Mouse (Mus musculus) limb, embryonic 15.5 days (tissue): ENCODE results near the gene Edem3. TPM values are rescaled to one million over a fixed set of nuclear protein-coding genes. Genes with fewer than 3 reads are reported as not detected.
"Not testable (repeated sequence)": the region's sequence is repeated elsewhere in the genome, so short reads cannot be mapped to it uniquely, and the experiment has no call there.

Experiments
- ATAC-seq: fragments of 200-750 bp; cut with Nextera tagmentation; 2 replicates; pipeline ENCODE4 v1.8.0; 2017; ENCODE audit warnings: low read depth, moderate TSS enrichment; ENCODE audit not compliant: insufficient number of reproducible peaks, low FRiP score, low TSS enrichment
- H3K27ac ChIP-seq: fragments of 300-500 bp; sonication (generic); 2 replicates; pipeline ENCODE4 v1.5.1; 2015; ENCODE audit warnings: moderate library complexity, mild to moderate bottlenecking, inconsistent platforms
- H3K27me3 ChIP-seq: fragments of 300-500 bp; sonication (generic); 2 replicates; pipeline ENCODE4 v1.6.1; 2015; ENCODE audit warnings: inconsistent platforms
- H3K36me3 ChIP-seq: fragments of 300-500 bp; sonication (generic); 2 replicates; pipeline ENCODE4 v1.6.1; 2015; ENCODE audit warnings: inconsistent platforms
- H3K4me1 ChIP-seq: fragments of 300-500 bp; sonication (generic); 2 replicates; pipeline ENCODE4 v1.6.1; 2015; ENCODE audit warnings: inconsistent platforms
- H3K4me2 ChIP-seq: fragments of 300-500 bp; sonication (generic); 2 replicates; pipeline ENCODE4 v1.6.1; 2015; ENCODE audit warnings: mild to moderate bottlenecking, inconsistent platforms
- H3K4me3 ChIP-seq: fragments of 300-500 bp; sonication (generic); 2 replicates; pipeline ENCODE4 v1.5.1; 2015; ENCODE audit warnings: mild to moderate bottlenecking, inconsistent platforms
- H3K9ac ChIP-seq: fragments of 300-500 bp; sonication (generic); 2 replicates; pipeline ENCODE4 v1.6.1; 2015; ENCODE audit warnings: inconsistent platforms
- H3K9me3 ChIP-seq: fragments of 300-500 bp; sonication (generic); 2 replicates; pipeline ENCODE4 v1.6.1; 2016; ENCODE audit warnings: inconsistent platforms
- WGBS: fragments of 180-500 bp; shearing (Covaris S2); methylation state at CpG from one replicate; pipeline ENCODE4 v1.1.7; 2015; 5-methylcytosine and 5-hydroxymethylcytosine counted together
- polyA plus RNA-seq: library from polyadenylated mRNA; unstranded; fragments of >200 nt; fragmentation: Nextera tagmentation; extraction: Ambion mirVana; gene quantifications from 2 replicates; pipeline ENCODE4 v1.2.1, GENCODE M21; 2015

Edem3 gene
- polyA plus RNA-seq, 1 experiment from 2014 or later: 19.1 TPM

DNA sequence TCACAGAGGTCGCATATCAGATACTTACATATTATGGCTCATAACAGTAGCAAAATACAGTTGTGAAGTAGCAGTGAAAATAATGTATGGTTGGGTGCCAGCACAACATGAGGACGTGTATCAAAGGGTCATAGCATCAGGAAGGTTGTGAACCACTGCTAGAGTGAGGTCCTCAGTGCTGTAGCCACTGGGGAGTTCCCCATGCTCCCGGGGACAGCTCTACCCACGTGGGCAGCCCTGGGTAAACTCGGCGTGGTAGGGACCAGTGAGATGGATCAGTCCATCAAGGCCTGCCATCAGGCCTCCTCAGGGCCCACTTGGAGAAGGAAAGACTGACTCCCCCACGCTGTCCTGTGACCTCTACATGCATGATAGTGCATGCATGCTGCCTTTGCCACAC lies 26.3 kb downstream of the Edem3 start:
- no peak overlapping the region for H3K4me2 ChIP-seq
- H3K9ac ChIP-seq: no peak overlapping the region
- no peaks in the 10 kb centered on the region for H3K4me1 ChIP-seq
- WGBS: 80% methylated on average over 7 of the region's 7 CpGs
- H3K9me3 ChIP-seq: no peaks in the 10 kb centered on the region
- H3K27ac ChIP-seq: no peak overlapping the region
- H3K4me3 ChIP-seq: no peak overlapping the region
- H3K27me3 ChIP-seq: no peaks in the 10 kb centered on the region
- no peak for ATAC-seq
- peaks cover 49% of the 10 kb centered on the region for H3K36me3 ChIP-seq

DNA sequence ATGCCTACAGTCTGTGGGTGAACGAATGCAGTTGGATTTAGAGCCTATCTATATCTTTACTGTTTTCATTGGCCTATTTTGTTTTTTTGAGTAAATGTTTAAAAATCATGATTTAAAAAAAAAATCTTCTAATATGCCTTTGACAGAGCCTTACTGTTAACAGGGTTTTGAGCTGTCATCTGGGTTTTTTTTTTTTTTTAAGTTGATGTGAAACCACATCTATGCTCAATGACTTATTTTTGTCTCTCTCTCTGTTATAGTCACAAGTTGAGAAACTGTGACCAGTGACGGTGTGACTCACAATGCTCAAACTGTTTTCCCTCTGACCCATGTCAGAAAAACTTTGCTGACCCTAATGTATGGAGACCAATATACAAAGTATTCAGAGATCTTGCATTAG lies 28.2 kb downstream of the Edem3 start:
- H3K4me1 ChIP-seq: no peaks in the 10 kb centered on the region
- no peak overlapping the region for H3K27ac ChIP-seq
- H3K36me3 ChIP-seq: peaks cover 36% of the 10 kb centered on the region
- H3K9ac ChIP-seq: no peak overlapping the region
- ATAC-seq: no peak
- H3K9me3 ChIP-seq: no peaks in the 10 kb centered on the region
- H3K4me2 ChIP-seq: no peak overlapping the region
- H3K4me3 ChIP-seq: no peak overlapping the region
- no peaks in the 10 kb centered on the region for H3K27me3 ChIP-seq
- 91% methylated on average over 2 of the region's 2 CpGs for WGBS

DNA sequence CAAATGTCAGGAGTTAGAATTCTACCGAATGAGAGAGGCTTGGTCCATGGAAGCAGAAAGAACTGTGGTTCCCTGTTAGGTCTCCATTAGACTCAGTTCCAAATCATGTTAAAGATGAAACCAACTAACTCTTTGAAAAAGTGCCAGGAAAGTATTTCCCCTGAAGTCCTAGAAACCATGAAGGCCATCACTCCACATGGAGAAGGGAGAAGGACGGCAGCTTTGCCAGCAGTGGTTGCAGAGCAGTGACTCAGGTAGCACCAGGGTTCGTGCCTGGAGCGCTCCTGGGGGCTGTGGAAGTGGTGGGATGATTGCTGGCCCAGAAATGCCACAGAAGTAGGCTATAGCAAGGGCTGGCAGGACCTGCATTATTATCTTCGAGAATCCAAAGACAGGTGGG lies 31.2 kb downstream of the Edem3 start:
- WGBS: 82% methylated on average over 5 of the region's 5 CpGs
- H3K27ac ChIP-seq: no peak overlapping the region

DNA sequence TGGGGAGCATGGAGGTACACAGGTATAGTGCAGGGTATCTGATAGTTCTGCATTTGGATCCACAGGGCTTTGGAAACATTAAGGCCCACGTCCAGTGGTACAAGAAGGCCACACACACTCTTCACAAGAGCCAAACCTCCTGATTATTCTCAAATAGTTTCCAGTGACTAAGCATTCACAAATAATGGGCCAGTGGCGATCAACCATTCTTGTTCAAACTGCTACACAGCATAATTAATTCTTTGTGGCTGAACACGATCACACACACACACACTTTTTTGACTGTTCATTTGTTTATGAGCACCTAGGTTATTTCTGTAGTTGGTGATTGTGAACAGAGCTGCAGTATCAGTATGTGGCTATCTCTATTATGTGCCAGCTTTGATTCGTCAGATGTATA lies 34.0 kb downstream of the Edem3 start:
- no peak overlapping the region for H3K9ac ChIP-seq
- no peaks in the 10 kb centered on the region for H3K4me1 ChIP-seq
- no peak overlapping the region for H3K27ac ChIP-seq
- no peak overlapping the region for H3K4me3 ChIP-seq
- WGBS: 87% methylated on average over 4 of the region's 4 CpGs
- H3K36me3 ChIP-seq: peaks cover 33% of the 10 kb centered on the region
- no peaks in the 10 kb centered on the region for H3K27me3 ChIP-seq
- no peak for ATAC-seq
- no peak overlapping the region for H3K4me2 ChIP-seq
- H3K9me3 ChIP-seq: no peaks in the 10 kb centered on the region

More for the DNA sequence above, 31.2 kb downstream of the Edem3 start:
- Histone ChIP-seq H3K9ac (no peak overlapping the region), H3K4me3 (no peak overlapping the region), H3K27me3 (no peaks in the 10 kb centered on the region), H3K4me1 (no peaks in the 10 kb centered on the region), H3K9me3 (no peaks in the 10 kb centered on the region), H3K36me3 (peaks cover 33% of the 10 kb centered on the region), H3K4me2 (no peak overlapping the region)
- no peak for ATAC-seq

DNA sequence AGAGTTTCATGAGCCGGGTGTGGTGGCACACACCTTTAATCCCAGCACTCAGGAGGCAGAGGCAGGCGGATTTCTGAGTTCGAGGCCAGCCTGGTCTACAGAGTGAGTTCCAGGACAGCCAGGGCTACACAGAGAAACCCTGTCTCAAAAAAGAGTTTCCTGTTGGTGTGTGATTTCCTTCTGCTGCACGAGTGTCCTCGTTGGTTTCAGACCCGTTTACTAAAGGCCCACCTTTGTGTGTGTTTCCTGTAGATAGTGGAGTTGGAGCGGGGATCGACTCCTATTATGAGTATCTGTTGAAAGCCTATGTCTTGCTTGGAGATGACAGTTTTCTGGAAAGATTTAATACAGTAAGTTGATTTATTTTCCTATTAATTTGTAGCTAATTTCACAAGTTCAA lies 36.9 kb downstream of the Edem3 start:
- H3K27me3 ChIP-seq, H3K4me1 ChIP-seq, H3K27ac ChIP-seq, H3K9ac ChIP-seq, H3K4me2 ChIP-seq, H3K4me3 ChIP-seq, H3K9me3 ChIP-seq, ATAC-seq: not testable (repeated sequence)
- peaks cover 35% of the 10 kb centered on the region for H3K36me3 ChIP-seq
- 85% methylated on average over 8 of the region's 8 CpGs for WGBS

DNA sequence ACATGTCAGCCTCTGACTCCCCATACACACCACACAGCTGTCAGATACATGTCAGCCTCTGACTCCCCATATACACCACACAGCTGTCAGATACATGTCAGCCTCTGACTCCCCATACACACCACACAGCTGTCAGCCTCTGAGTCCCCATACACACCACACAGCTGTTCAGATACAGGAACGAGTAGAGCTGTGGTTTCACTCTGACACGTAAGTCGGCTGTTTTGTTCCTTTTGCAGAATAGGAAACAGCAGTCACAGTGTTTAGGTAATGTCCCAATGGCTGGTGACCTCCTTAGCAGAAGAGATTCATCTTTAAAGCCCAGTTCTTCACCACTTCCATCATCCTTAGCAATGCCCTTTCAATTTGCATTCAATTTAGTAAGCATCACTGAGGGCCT lies 47.6 kb downstream of the Edem3 start:
- H3K36me3 ChIP-seq: peaks cover 44% of the 10 kb centered on the region
- not testable (repeated sequence) for H3K27me3 ChIP-seq, ATAC-seq, H3K27ac ChIP-seq, H3K4me2 ChIP-seq, H3K4me1 ChIP-seq, H3K9ac ChIP-seq, H3K4me3 ChIP-seq, H3K9me3 ChIP-seq
- WGBS: 72% methylated on average over 3 of the region's 3 CpGs

DNA sequence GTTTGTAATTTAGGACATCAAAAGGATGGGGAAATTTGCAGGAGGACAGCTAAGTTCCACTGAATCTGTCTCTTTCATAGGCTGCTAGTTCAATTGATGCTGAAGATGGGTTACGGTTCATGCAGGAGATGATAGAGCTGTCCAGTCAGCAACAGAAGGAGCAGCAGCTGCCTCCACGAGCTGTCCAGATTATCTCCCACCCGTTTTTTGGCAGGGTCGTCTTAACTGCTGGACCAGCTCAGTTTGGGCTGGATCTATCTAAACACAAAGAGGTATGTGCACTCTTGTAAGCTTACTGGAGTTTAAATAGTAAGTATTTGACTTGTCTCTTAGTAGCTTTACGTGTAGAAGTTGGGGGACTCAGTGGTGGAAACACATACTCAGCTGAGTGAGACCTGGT lies 52.1 kb downstream of the Edem3 start:
- H3K4me3 ChIP-seq: no peak overlapping the region
- no peaks in the 10 kb centered on the region for H3K27me3 ChIP-seq
- no peak for ATAC-seq
- H3K9ac ChIP-seq: no peak overlapping the region
- no peaks in the 10 kb centered on the region for H3K9me3 ChIP-seq
- H3K4me2 ChIP-seq: no peak overlapping the region
- peaks cover 50% of the 10 kb centered on the region for H3K36me3 ChIP-seq
- no peak overlapping the region for H3K27ac ChIP-seq
- H3K4me1 ChIP-seq: no peaks in the 10 kb centered on the region
- 90% methylated on average over 5 of the region's 5 CpGs for WGBS

DNA sequence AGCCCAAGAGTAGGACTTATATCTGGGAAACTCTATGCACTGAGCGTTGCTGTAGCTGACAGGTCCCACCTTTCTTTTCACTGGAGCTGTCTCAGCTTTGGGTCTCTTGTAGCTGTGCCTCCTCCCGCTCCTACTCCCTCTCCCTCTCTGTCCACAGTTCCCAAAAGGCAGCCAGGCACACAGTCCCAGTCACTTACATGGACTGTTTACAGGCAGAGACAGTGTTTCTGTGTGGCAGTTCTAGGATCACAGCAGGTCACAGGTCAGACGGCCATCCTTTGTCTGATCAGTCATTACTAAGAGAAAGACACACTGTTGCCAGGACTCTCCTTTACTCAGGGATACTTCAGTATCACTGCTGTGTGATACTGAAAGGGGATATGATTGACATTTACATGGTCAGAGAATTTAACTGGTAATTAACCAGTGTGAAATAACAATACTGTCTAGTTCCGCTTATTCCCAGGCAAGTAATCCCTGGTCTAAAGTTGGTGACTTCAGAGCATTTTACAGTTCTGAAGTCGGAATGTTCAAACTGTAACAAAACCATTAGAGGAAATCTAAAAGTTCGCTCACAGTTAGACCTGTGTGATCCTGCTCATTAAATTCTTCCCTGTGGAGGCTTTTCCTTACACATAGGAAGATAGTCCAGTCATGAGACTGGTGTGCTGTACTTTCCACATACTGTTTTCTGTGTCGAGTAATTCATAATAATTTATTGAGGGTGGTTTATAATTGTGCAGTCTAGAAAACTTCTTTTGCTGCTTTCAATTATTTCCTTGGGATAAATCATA lies 55.7 kb downstream of the Edem3 start:
- Histone ChIP-seq H3K9me3 (no peaks in the 10 kb centered on the region), H3K4me1 (no peaks in the 10 kb centered on the region), H3K27ac (no peak overlapping the region), H3K36me3 (peaks cover 52% of the 10 kb centered on the region), H3K4me2 (no peak overlapping the region), H3K9ac (no peak overlapping the region), H3K27me3 (no peaks in the 10 kb centered on the region), H3K4me3 (no peak overlapping the region)
- WGBS: 71% methylated on average over 7 of the region's 7 CpGs
- no peak for ATAC-seq

DNA sequence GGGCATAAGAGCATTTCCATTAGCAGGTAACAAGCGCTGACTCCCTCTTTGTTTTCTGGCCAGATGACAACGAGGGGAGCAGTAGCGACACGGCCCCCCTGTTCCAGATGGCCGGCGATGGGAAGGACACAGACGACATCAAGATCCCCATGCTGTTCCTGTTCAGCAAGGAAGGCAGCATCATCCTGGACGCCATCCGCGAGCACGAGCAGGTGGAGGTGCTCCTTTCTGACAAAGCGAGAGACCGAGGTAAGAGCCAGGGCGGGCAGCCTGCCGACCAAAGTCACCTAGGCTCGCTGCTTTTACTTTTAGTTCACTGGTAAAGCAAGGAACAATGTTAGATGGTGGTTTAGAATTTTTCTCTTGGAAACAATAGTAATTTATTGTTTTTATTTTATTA lies 56.3 kb downstream of the Edem3 start:
- Histone ChIP-seq H3K4me3 (no peak overlapping the region), H3K27me3 (no peaks in the 10 kb centered on the region), H3K4me1 (no peaks in the 10 kb centered on the region), H3K36me3 (peaks cover 55% of the 10 kb centered on the region), H3K9me3 (no peaks in the 10 kb centered on the region), H3K4me2 (no peak overlapping the region), H3K27ac (no peak overlapping the region), H3K9ac (no peak overlapping the region)
- 87% methylated on average over 16 of the region's 16 CpGs for WGBS
- no peak for ATAC-seq

DNA sequence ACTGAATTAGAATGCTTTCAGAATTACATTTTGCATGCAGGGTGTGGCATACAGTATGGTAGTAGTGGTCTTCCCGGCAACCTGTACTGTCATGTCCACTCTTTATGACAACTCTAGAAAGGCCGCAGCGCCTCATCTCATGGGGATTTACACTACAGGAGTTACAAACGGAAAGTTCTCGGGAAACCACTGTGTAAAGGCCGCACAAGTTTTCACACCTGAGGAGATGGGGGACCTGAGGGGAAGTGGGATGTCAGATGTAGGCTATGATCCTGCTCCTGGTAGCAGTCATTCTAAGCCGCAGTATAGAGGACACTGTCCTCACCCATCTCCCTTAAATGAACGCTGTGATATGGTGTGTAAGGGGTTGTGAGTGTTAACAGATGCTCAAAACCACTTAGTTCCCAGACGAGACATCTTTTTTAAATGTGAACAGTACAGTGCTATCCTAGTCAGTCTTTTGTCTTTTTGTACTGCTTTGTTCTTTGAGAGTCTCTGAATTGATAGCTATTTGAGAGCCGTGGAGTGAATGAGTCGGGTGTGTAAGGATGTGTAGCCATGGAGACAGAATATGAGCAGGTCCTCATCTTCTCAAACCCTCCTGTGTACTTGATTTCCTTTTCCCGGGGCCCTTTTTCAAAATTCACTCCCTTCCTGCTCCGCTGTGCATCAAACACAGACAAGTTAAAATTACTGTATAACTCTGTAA lies 57.0 kb downstream of the Edem3 start:
- 90% methylated on average over 13 of the region's 13 CpGs for WGBS
- Histone ChIP-seq H3K27me3 (no peaks in the 10 kb centered on the region), H3K9ac (no peak overlapping the region), H3K4me2 (no peak overlapping the region), H3K9me3 (no peaks in the 10 kb centered on the region), H3K4me3 (no peak overlapping the region), H3K36me3 (peaks cover 55% of the 10 kb centered on the region), H3K27ac (no peak overlapping the region), H3K4me1 (no peaks in the 10 kb centered on the region)
- ATAC-seq: no peak

DNA sequence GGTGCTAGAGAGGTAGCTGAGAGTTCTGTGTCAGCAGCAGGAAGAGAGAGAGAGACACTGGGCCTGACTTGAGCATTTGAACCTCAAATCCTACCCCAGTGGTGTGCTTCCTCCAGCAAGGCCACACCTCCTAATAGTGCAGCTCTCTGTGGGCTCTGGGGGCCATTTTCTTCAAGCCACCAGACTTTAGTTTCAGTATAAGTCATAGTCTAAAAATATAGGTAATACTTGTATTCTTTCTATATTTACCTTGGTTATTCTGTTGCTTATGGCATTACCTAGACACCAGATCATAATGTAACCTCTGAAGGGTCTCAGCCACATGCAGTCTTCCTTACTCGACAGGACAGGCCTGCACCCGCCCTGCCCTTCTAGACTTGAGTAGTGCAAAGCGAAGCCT lies 60.9 kb downstream of the Edem3 start:
- H3K9me3 ChIP-seq: no peaks in the 10 kb centered on the region
- peaks cover 58% of the 10 kb centered on the region for H3K36me3 ChIP-seq
- H3K4me1 ChIP-seq: no peaks in the 10 kb centered on the region
- H3K4me3 ChIP-seq: no peak overlapping the region
- no peak for ATAC-seq
- 86% methylated on average over 3 of the region's 3 CpGs for WGBS
- no peak overlapping the region for H3K4me2 ChIP-seq
- no peaks in the 10 kb centered on the region for H3K27me3 ChIP-seq
- H3K27ac ChIP-seq: no peak overlapping the region
- no peak overlapping the region for H3K9ac ChIP-seq

DNA sequence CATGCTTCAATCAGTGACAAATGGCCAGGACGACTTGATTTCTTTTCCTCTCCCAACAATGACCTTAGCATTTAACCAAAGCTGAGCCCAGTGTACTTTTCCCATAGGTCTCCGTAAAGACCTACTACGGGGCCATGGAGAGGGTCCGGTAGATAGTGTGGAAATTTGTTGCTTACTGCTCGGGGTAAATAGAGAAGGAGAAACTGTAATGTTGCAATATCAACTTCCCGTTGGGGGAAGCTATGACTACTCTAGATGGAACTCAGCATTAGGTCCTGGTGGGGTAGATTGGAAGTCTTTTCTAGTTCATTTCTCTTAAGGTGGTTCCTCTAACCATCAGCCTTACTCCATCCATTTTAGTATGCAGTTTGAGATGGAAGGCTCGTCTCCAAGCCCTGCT lies 64.0 kb downstream of the Edem3 start:
- no peak for ATAC-seq

More for the DNA sequence above, 64.0 kb downstream of the Edem3 start:
- no peak overlapping the region for H3K4me3 ChIP-seq
- H3K36me3 ChIP-seq: peaks cover 42% of the 10 kb centered on the region
- no peaks in the 10 kb centered on the region for H3K9me3 ChIP-seq
- no peak overlapping the region for H3K27ac ChIP-seq
- 86% methylated on average over 7 of the region's 7 CpGs for WGBS
- no peaks in the 10 kb centered on the region for H3K27me3 ChIP-seq
- H3K4me2 ChIP-seq: no peak overlapping the region
- H3K9ac ChIP-seq: no peak overlapping the region
- no peaks in the 10 kb centered on the region for H3K4me1 ChIP-seq
